Mouse (Mus musculus): ENCODE results near the gene Stard13. TPM values are rescaled to one million over a fixed set of nuclear protein-coding genes. Genes with fewer than 3 reads are reported as not detected.

Stard13 gene
- polyA plus RNA-seq, 1 experiment from 2014 or later = 3.6 TPM

DNA sequence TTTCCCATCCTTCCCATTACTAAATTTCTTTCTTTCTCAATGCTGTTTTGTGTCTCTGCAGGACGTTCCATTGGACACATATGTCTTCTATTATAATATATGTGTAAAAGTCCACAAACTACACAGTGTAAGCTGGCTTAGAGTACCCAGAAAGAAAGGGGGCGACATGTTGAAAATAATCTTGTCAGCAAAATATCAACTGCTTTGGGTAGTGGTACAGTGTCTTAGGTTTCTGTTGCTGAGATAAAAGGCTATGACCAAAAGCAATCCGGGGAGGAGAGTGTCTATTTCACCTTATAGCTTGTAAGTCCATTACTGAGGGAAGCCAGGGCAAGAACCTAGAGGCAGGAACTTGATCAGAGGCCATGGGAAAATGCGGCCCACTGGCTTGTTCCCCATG is 99.4 kb downstream of the Stard13 start:
- WGBS = 92% methylated on average over 4 of the region's 4 CpGs
- Histone ChIP-seq H3K4me1 (ENCODE audit: control insufficient read depth, insufficient read depth, low read length) (no peaks in the 10 kb centered on the region), H3K36me3 (ENCODE audit: control insufficient read depth, insufficient read depth, low read length) (no peaks in the 10 kb centered on the region), H3K4me3 (ENCODE audit: low read depth, low read length) (no peak overlapping the region), H3K9ac (ENCODE audit: low read depth, low read length) (no peak overlapping the region), H3K27me3 (ENCODE audit: control insufficient read depth, insufficient read depth, low read depth, low read length) (no peaks in the 10 kb centered on the region), H3K9me3 (replicated peaks; ENCODE audit: control insufficient read depth, low read length, poor library complexity, severe bottlenecking) (no peaks in the 10 kb centered on the region), H3K27ac (ENCODE audit: low read length) (no peak overlapping the region), H3K4me2 (ENCODE audit: low read length) (no peak overlapping the region)
- ATAC-seq = no peak

GRCm38 (mm10) chr5:151133744-151134143 is 99.9 kb downstream of the Stard13 start:
- WGBS = 93% methylated on average over 14 of the region's 14 CpGs
- H3K9me3 ChIP-seq (replicated peaks; ENCODE audit: control insufficient read depth, low read length, poor library complexity, severe bottlenecking) = no peaks in the 10 kb centered on the region
- H3K4me3 ChIP-seq (ENCODE audit: low read depth, low read length) = no peak overlapping the region
- H3K27ac ChIP-seq (ENCODE audit: low read length) = no peak overlapping the region
- no peak overlapping the region for H3K4me2 ChIP-seq (ENCODE audit: low read length)
- H3K36me3 ChIP-seq (ENCODE audit: control insufficient read depth, insufficient read depth, low read length) = no peaks in the 10 kb centered on the region
- no peaks in the 10 kb centered on the region for H3K27me3 ChIP-seq (ENCODE audit: control insufficient read depth, insufficient read depth, low read depth, low read length)
- ATAC-seq = no peak
- no peaks in the 10 kb centered on the region for H3K4me1 ChIP-seq (ENCODE audit: control insufficient read depth, insufficient read depth, low read length)
- no peak overlapping the region for H3K9ac ChIP-seq (ENCODE audit: low read depth, low read length)

- WGBS = 80% methylated on average over 2 of the region's 2 CpGs
- Histone ChIP-seq H3K4me1 (ENCODE audit: control insufficient read depth, insufficient read depth, low read length) (no peaks in the 10 kb centered on the region), H3K27me3 (ENCODE audit: control insufficient read depth, insufficient read depth, low read depth, low read length) (no peaks in the 10 kb centered on the region), H3K9me3 (replicated peaks; ENCODE audit: control insufficient read depth, low read length, poor library complexity, severe bottlenecking) (no peaks in the 10 kb centered on the region), H3K36me3 (ENCODE audit: control insufficient read depth, insufficient read depth, low read length) (no peaks in the 10 kb centered on the region), H3K27ac (ENCODE audit: low read length) (no peak overlapping the region), H3K4me2 (ENCODE audit: low read length) (no peak overlapping the region), H3K4me3 (ENCODE audit: low read depth, low read length) (no peak overlapping the region), H3K9ac (ENCODE audit: low read depth, low read length) (no peak overlapping the region)
- ATAC-seq = no peak
Measured at GRCm38 (mm10) chr5:151129762-151130161, 103.9 kb downstream of the Stard13 start.

DNA sequence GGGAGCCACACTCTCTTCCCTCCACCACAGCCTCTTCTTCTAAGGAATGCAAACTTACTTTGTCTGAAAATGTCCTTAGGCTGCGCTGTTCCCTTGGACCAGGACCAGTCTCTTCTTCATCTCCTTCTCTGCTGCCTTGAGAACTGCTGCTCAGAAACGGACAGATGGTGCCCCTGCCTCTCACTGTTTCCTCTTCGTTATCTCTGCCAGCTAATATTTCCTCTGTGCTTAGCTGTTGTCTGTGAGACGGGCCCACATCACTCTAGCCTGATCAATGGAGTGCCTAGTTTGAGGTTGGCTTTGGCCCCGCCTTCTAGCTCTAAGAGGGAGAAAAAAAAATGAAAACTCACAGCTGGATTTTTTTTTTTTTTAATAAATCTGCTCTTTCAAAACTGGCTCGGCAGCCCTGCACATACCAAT is 106.3 kb downstream of the Stard13 start:
- H3K27ac ChIP-seq (ENCODE audit: low read length) = no peak overlapping the region
- ATAC-seq = no peak
- H3K4me2 ChIP-seq (ENCODE audit: low read length) = no peak overlapping the region
- WGBS = 66% methylated on average over 6 of the region's 6 CpGs
- no peaks in the 10 kb centered on the region for H3K27me3 ChIP-seq (ENCODE audit: control insufficient read depth, insufficient read depth, low read depth, low read length)
- H3K4me3 ChIP-seq (ENCODE audit: low read depth, low read length) = no peak overlapping the region
- H3K9ac ChIP-seq (ENCODE audit: low read depth, low read length) = no peak overlapping the region
- no peaks in the 10 kb centered on the region for H3K36me3 ChIP-seq (ENCODE audit: control insufficient read depth, insufficient read depth, low read length)
- no peaks in the 10 kb centered on the region for H3K9me3 ChIP-seq (replicated peaks; ENCODE audit: control insufficient read depth, low read length, poor library complexity, severe bottlenecking)
- H3K4me1 ChIP-seq (ENCODE audit: control insufficient read depth, insufficient read depth, low read length) = no peaks in the 10 kb centered on the region

- Histone ChIP-seq H3K4me2 (ENCODE audit: low read length) (no peak overlapping the region), H3K27me3 (ENCODE audit: control insufficient read depth, insufficient read depth, low read depth, low read length) (no peaks in the 10 kb centered on the region), H3K4me1 (ENCODE audit: control insufficient read depth, insufficient read depth, low read length) (no peaks in the 10 kb centered on the region), H3K9me3 (replicated peaks; ENCODE audit: control insufficient read depth, low read length, poor library complexity, severe bottlenecking) (no peaks in the 10 kb centered on the region), H3K27ac (ENCODE audit: low read length) (no peak overlapping the region), H3K4me3 (ENCODE audit: low read depth, low read length) (no peak overlapping the region), H3K36me3 (ENCODE audit: control insufficient read depth, insufficient read depth, low read length) (no peaks in the 10 kb centered on the region), H3K9ac (ENCODE audit: low read depth, low read length) (no peak overlapping the region)
- no peak for ATAC-seq
- 80% methylated on average over 10 of the region's 10 CpGs for WGBS
Measured at GRCm38 (mm10) chr5:151126608-151127005, 107.0 kb downstream of the Stard13 start.

DNA sequence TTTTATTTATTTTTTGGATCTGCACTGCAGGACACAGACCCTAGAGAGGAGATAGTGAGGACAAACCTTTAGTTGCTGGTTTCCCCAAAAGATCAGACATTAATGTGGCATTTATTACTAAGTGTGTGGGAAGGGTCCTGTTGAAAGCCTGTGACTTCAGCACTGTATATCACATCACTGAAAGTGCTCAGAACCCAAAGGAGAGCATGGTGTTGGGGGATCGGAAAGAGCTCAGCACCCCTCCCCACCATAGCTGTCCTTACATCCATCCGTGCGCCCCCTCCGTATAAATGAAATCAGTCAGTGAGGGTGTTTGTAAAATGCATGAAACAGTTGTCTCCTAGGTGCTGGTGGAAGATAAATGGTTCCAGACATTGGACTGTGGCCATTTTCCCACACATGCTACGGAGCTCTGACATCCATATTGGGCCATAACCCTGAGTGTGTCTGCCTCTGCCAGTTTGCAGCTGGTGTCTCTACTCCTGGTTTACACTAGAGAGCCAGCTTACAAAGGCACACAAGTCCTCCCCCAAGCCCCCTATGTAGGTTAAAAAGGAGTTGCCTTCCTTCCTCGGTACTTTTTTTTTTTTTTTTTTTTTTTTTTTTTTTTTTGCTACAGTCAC is 107.5 kb downstream of the Stard13 start:
- ATAC-seq = no peak
- H3K27ac ChIP-seq (ENCODE audit: low read length) = no peak overlapping the region

GRCm38 (mm10) chr5:151117846-151118245 is 115.8 kb downstream of the Stard13 start:
- H3K4me1 ChIP-seq (ENCODE audit: control insufficient read depth, insufficient read depth, low read length) = no peaks in the 10 kb centered on the region
- no peak for ATAC-seq
- H3K36me3 ChIP-seq (ENCODE audit: control insufficient read depth, insufficient read depth, low read length) = no peaks in the 10 kb centered on the region
- WGBS = 80% methylated on average over 2 of the region's 2 CpGs
- H3K27ac ChIP-seq (ENCODE audit: low read length) = no peak overlapping the region
- H3K27me3 ChIP-seq (ENCODE audit: control insufficient read depth, insufficient read depth, low read depth, low read length) = no peaks in the 10 kb centered on the region
- H3K9me3 ChIP-seq (replicated peaks; ENCODE audit: control insufficient read depth, low read length, poor library complexity, severe bottlenecking) = no peaks in the 10 kb centered on the region
- no peak overlapping the region for H3K9ac ChIP-seq (ENCODE audit: low read depth, low read length)
- no peak overlapping the region for H3K4me3 ChIP-seq (ENCODE audit: low read depth, low read length)
- H3K4me2 ChIP-seq (ENCODE audit: low read length) = no peak overlapping the region

More for the DNA sequence above, 107.5 kb downstream of the Stard13 start:
- H3K4me1 ChIP-seq (ENCODE audit: control insufficient read depth, insufficient read depth, low read length) = no peaks in the 10 kb centered on the region
- H3K4me2 ChIP-seq (ENCODE audit: low read length) = no peak overlapping the region
- no peak overlapping the region for H3K4me3 ChIP-seq (ENCODE audit: low read depth, low read length)
- no peak overlapping the region for H3K9ac ChIP-seq (ENCODE audit: low read depth, low read length)
- no peaks in the 10 kb centered on the region for H3K27me3 ChIP-seq (ENCODE audit: control insufficient read depth, insufficient read depth, low read depth, low read length)
- H3K9me3 ChIP-seq (replicated peaks; ENCODE audit: control insufficient read depth, low read length, poor library complexity, severe bottlenecking) = no peaks in the 10 kb centered on the region
- H3K36me3 ChIP-seq (ENCODE audit: control insufficient read depth, insufficient read depth, low read length) = no peaks in the 10 kb centered on the region
- WGBS = 79% methylated on average over 6 of the region's 6 CpGs

DNA sequence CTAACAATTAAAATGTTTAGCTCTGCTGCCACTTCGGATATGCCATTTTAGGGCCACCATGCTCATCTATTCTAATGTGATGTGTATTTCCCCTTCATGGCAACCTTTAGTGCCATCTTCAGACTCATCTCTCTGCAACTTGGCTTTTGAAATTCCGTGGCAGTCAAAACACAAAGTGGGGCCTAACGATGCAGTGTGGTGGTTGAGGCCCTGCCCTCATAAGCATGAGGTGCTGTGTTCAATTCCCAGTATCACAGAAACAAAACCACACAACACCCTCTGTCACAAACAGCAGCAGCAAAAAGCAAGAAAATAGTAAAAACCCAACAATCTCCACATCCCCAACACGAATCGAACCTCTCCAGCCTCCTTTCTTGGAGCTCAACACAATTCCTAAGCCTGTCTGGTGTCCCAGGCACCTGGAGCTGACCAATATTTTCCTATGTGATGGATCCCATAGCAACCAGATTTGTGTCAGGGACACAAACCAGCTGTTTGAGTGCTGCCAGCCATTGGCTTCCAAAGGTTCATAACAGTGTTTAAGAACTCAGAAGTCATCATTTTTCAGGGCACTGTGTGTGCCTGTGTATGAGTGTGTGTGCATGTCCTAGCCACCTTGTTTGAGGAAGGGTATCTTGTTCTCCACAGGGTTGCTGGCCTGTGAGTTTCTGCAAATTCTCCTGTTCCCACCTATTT is 117.3 kb downstream of the Stard13 start:
- ATAC-seq = no peak
- Histone ChIP-seq H3K9me3 (replicated peaks; ENCODE audit: control insufficient read depth, low read length, poor library complexity, severe bottlenecking) (no peaks in the 10 kb centered on the region), H3K27ac (ENCODE audit: low read length) (no peak overlapping the region), H3K4me2 (ENCODE audit: low read length) (no peak overlapping the region), H3K27me3 (ENCODE audit: control insufficient read depth, insufficient read depth, low read depth, low read length) (no peaks in the 10 kb centered on the region), H3K4me1 (ENCODE audit: control insufficient read depth, insufficient read depth, low read length) (no peaks in the 10 kb centered on the region), H3K36me3 (ENCODE audit: control insufficient read depth, insufficient read depth, low read length) (no peaks in the 10 kb centered on the region), H3K4me3 (ENCODE audit: low read depth, low read length) (no peak overlapping the region), H3K9ac (ENCODE audit: low read depth, low read length) (no peak overlapping the region)
- WGBS = 92% methylated on average over 5 of the region's 5 CpGs

GRCm38 (mm10) chr5:151112743-151113142 is 120.9 kb downstream of the Stard13 start:
- Histone ChIP-seq H3K4me2 (ENCODE audit: low read length) (no peak overlapping the region), H3K9me3 (replicated peaks; ENCODE audit: control insufficient read depth, low read length, poor library complexity, severe bottlenecking) (no peaks in the 10 kb centered on the region), H3K4me3 (ENCODE audit: low read depth, low read length) (no peak overlapping the region), H3K27me3 (ENCODE audit: control insufficient read depth, insufficient read depth, low read depth, low read length) (no peaks in the 10 kb centered on the region), H3K9ac (ENCODE audit: low read depth, low read length) (no peak overlapping the region), H3K27ac (ENCODE audit: low read length) (no peak overlapping the region), H3K36me3 (ENCODE audit: control insufficient read depth, insufficient read depth, low read length) (no peaks in the 10 kb centered on the region), H3K4me1 (ENCODE audit: control insufficient read depth, insufficient read depth, low read length) (peaks cover 1% of the 10 kb centered on the region; the same call in 1 of the 2 replicates)
- 86% methylated on average over 9 of the region's 9 CpGs for WGBS
- ATAC-seq = no peak
